Mouse (Mus musculus): ENCODE results near the gene Cd164l2.

The Cd164l2 gene

DNA sequence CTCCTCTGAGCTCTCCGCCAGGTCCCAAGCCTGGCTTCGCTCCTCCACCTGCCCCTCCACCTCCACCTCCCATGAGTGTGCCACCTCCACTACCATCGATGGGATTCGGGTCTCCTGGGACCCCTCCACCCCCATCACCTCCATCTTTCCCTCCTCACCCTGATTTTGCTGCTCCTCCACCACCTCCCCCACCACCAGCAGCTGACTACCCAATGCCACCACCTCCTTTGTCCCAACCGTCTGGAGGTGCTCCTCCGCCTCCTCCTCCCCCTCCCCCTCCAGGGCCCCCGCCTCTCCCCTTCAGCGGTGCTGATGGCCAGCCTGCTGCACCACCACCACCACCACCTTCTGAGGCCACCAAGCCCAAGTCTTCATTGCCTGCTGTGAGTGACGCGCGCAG is 17.4 kb upstream of the Cd164l2 start:
- DNase-seq (ENCODE audit: low spot score), result no peak

DNA sequence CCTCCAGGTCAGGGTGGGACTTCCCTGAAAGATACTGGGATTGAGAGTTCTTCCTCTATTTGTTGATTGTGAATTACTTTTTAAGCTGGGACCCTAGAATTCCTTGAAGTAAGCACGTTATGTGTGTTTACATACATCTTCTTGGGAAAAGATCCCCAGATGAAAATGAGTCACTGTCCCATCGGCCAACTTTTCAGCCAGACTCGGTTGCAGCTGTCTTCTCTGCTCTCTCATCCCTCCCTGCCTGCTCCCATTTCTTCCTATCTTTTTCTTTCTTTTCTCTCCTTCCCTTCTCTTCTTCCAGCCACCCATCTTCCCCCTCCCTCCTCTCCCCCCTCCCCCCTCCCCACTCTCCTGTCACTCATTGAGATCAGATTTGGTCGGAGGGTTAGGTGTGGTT is 16.9 kb upstream of the Cd164l2 start:
- DNase-seq (ENCODE audit: low spot score), result no peak

DNA sequence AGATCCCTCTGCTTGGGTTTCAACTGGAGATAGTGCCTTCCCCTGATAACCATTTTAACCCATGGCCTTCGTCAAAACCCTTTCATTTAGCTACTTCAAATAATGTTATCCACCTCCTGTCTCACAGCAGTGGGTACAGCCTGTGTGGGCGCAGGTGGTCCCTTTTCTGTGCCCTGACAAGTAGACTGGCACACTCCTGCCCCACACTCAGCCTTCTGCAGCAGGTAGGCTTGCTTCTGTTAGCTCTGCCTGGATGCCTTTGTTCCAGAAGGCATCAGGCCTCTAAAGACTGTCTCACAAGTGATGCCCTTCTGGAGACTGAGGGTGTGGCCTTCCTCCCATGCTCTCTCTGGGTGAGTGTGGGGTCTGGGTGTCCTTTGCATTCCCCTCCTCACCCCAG is 15.8 kb upstream of the Cd164l2 start:
- no peak for DNase-seq (ENCODE audit: low spot score)

DNA sequence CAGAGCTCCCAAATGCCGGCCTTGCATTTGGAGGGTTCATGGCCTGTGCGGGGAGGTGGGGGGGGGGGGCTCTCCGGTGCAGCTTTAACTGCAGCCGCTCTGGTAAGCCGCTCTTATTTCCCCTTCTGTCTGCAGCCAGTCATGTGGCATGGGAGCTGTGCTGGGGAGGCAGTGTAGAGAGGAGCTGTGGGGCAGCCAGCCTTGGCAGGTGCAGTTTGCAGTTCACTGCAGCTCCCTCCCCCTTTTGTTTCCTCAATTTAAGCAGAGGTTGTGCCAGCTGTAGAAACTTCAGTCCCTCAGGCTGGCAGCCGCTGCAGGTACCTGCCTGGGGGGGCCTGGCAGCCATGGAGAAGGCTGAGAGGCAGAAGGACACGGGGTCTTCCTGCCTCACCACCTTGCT is 15.1 kb upstream of the Cd164l2 start:
- DNase-seq (ENCODE audit: low spot score), result no peak

DNA sequence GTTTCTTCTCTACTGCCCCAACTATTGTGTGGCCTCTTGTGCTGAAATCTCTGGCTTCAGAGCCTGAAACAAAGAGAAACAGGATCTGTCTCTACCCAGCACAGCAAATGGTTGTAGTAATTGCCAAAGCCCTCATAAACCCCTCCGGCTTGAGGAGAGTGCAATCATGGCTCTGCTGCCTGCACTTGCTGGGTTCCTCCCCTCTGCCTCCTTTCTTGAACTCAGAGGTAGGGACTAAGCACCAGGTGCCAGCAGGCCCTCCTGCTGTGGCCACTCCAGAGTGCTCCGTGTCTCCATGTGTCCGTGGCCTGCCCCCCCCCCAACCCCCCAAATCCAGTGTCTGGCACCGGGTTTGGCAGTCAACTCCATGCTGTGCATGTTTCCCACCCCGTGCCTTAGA is 14.6 kb upstream of the Cd164l2 start:
- no peak for DNase-seq (ENCODE audit: low spot score)

DNA sequence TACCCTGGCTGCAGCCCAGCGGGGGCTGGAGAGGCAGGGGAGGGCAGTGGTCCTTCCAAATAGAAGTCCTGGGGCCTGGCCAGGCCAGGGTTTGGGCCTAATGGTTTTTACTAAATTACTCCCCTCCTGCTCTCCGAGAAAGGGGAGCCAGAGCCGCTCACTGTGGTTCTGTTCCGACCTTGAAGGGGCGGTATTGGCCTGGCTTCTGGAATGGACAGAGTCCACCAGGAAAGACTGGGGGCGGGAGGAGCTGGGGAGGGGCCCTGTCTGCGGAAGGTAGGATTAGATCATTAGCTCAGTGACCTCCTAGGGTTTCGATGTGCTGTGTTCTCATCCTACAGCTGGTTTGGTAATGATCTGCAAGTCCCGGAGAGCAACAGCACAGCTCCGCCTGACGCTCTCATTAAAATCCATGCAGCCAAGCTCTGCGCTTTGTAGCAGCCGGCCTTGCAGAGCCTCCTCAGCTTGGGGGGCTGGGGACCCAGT is 14.1 kb upstream of the Cd164l2 start:
- no peak for DNase-seq (ENCODE audit: low spot score)

DNA sequence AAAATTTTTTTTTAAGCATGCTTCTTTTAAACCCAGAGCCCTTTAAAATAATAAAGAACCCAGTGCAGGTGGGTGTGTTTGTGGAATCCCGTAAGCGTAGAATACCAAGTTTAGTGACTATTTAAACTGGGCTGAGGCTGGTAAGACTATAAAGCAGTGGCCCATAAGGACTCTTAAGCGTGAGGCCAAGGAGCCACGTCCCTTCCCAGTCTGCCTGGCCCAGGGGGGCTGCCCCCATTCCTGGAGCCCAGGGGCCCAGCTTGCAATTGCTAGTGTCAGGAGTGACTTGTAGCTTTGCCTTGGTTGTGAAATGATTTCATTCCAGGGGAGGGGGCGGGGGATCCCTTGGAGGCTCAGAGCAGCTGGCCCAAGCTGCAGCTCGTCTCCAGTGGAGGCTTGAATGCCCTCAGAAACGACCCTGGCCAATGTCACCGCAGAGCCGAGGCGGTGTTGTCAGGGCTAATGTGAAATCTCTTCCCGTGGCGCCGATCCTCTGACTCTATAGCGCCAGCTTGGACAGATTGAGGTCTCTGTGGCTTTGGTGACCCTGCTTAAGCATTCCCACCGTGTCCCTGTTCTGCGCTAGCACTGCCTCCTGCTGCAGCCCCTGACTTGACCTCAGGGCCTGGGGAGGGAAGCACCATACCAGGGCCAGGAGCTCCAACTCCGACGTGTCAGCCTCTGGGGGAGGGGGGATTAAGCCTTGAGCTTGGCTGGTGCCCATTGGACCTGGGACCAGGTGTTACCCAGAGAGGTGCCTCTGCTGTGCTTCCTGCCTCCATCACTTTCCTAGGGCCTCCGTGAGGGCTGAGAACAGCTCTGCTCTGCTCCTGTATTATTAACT is 13.4 kb upstream of the Cd164l2 start:
- DNase-seq (ENCODE audit: low spot score), result no peak

DNA sequence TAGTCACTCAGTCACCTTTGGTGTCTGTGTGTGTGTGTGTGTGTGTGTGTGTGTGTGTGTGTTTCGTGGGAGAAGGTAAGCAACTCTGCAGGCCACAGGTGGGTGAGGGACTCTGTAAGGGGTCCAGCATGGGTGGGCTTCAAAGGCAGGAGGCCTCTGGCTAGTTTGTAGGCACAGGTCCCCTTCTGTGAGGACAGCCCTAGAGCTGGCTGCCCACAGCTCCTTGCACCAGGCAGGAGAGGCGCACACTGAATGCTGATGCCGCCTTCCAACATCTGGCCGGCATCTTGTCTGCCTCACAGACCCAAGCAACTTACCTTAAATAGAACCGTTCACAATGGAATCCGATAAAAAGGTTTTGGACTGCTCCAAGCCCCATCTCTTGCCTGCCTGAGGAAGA is 12.2 kb upstream of the Cd164l2 start:
- DNase-seq (ENCODE audit: low spot score), result no peak

DNA sequence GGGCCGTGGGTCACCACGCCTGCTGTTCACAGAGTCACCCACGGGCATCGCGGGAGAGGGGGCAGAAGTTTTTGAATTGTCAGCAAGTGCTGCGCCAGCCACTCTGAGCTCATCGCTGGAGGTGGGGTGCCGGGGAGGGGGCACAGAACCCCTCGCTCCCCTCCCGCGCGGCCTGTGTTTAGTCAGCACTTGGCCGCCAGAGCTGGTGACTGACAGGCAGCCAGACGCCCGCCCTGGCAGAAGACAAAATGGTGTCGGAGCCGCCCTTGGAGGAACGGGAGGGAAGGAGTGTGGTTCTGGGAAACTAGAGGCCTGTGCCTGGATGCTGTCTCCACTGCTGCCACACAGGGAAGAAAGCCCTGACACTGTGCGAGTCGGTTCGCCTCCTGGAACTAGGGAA is 11.6 kb upstream of the Cd164l2 start:
- no peak for DNase-seq (ENCODE audit: low spot score)

DNA sequence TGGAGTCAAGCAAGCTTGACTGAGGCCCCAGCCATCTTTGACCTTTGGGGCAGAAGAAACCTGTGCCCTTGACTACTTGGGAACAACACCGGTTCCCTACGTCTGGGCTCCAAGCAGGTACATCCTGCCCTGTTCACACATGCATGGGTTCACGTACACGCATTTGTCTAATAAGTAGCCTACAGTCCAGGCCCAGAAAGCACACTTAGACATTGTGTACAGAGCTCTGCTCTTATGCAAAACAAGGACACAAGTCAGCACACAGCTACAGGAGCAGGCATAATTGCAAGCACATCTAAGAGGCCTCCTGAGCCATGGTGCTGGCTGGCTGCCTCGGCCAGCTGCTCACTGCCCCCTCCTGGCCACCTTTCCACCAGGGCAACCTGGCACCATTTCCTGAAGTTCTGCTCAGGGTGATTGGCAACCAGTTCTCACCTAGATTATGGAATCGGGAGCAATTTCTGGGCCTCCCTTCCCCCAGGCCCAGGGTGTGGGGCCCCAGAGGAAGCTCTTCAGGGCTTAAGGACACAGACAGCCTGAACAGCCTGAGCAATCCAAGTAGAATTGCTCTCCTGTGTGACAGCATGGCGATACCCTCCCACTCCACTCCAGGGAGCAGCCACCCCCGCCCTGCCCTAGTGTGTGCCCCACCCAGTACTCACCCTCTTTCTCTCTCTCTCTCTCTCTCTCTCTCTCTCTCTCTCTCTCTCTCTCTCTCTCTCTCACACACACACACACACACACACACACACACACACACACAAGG is 10.7 kb upstream of the Cd164l2 start:
- no peak for DNase-seq (ENCODE audit: low spot score)

DNA sequence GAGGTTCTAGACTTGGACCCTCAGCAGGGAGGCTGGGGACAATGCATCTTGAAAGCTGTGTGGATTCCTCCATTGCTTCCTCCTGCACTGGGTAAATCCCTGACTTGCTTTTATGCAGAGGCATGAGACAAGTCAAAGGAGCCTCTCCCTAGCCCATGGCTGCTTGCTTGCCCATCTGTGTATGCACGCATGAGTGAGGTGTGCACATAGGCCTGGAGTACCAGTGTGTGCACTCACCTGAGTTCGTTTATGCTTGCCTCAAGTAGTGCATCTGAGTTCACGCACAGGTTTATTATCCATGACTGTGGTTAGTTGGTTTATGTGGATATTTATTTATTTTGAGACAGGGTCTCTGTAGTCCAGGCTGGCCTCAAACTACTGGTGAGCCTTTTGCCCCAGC is 9.7 kb upstream of the Cd164l2 start:
- DNase-seq (ENCODE audit: low spot score), result no peak

DNA sequence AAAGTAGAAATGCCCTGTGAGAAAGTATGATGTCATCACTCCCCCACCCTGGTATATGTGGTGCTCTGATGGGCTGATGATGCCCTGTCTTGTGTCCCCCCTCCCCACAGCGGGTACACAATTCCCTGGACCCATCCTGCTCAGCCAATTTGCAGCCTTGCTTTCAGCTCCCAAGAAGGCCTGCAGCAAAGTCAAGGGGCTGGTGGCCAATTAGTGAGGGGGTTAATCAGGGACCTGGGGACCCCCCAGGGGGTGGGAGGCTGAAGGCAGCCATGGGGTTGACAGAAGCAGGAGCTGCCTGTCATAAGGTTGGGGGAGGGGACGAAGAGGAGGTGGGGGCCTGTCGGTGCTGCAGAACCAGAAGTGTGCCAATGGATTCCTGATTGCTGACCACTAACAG is 8.3 kb upstream of the Cd164l2 start:
- no peak for DNase-seq (ENCODE audit: low spot score)

DNA sequence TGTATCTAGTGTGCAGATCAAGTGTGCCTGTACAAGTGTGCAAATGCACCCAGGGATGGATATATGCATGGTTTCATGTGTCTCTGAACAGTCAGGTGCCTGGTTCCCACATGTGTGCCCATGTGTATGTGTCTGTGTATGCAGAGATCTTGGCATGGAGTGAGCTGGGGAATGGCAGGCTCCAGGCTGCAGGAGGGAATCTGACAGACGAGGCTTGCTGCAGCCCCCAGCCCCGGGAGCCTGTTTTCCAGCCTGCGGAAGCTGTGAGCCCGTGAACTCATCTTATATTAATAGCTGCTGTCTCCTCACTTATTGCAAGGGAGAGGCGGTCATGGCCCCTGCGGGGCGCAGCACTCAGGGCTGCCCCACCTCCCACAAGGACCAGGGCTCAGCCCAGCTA is 7.6 kb upstream of the Cd164l2 start:
- no peak for DNase-seq (ENCODE audit: low spot score)

DNA sequence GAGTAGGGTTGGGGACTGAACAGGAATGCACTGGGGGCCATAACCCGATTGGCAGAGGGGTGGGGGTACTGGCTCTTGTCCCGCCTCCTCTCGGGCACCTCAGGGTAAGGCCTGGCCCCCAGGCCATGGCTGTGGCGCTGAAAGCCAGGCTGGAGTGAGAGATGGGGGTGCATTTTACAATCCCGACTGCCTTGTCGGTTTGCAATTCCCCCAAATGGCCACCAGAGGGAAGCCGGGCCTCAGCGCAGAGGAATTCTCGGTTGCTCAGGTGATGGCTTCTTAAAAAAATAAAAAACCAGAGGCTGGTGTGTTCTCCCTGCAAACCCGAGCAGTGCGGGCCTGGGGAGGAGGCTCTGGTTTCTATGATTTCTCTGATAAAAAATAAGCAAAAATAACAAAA is 2.6 kb upstream of the Cd164l2 start:
- no peak for DNase-seq (ENCODE audit: low spot score)

DNA sequence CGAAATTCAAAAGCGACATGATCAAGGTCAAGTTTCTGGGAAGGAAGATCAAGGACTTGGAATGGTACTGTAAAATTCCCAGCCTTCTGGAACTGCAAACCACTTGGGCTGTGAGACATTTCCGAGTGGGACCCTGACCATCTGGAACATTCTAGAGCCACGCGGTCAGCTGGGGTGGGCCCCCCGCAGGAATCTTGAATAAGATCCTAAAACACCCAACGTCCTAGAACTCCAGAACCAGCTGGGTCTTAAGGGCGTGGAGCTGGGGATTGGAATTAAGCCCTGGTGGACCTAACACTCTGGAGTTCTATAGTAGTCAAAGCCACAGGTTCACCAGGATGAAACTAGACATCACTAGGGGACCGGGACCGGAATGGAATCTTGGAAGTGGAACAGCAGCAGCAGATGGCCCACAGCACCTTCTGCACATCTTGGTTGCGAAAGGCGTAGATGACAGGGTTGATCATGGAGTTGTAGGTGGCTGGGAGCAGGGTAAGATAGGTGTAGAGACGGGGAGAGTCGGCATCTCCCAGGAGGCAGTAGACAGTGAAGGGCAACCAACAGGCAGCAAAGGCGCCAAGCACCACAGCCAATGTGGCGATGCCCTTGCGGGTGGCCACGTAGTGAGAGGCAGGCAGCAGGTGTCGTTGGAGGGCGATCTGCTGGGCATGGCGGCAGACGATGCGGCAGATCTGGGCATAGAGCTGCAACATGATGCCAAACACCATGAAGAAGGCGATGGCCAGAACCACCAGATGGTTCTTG is 1.7 kb upstream of the Cd164l2 start:
- DNase-seq (ENCODE audit: low spot score), result no peak

DNA sequence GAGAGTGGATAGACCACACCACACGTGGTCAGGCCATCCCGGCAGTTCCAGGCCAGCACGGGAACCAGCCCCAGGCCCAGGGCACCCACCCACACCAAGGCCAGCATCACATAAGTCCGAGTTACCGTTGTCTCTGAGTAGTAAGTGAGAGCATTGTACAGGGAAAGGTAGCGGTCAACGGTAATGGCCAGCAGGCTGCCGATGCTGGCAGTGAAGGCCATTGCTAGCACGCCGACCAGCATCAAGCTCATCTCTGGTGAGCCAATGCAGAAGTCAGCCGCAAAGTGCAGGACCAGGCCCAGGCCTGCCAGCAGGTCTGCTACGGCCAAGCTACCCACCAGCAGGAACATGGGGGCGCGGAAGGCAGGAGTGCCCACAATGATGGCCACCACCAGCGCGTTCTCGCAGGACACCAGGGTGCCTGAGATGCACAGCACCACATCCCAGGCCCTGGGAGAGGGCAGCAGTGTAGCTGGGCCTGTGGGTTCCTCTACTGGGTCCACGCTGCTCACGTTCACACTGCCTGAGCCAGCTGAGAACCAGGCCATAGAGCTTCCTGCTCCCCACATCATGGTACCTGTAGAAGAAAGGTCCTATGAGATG is 1.0 kb upstream of the Cd164l2 start:
- no peak for DNase-seq (ENCODE audit: low spot score)

DNA sequence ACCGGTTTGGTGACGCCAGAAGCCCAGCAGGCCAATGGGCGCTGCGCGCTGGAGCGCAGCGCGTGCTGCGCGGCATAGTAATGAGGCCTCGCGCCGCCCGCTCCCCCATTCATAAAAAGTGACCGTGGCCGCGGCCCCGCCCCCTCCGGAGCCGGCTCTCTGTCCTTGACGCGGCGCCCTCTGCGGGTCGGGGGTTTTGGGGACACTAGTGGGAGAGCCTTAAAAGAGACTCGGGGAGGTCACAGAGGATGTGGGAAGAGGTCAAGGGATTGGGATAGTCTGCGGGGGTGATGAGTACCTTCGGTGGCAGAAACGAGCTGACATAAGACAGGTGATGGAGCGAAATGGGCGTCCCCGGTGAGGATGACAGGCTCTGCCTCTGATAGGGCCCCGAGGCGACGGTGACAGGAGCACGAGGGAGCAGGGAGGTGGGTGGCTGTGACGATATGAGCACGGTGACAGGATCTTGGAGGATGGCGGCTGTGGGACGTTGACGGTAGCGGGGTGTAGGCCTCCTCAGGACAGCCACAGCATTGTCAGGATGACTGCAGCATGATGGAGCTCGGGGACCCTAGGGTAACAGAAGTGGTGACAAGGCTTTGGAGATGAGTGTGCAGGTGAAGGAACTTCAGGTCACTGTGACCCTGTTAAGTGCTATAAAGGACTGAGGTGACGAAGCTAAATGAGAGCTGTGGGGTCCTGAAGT is 784 bp downstream of the Cd164l2 start:
- peak; percentile 66 for DNase-seq (ENCODE audit: low spot score)

DNA sequence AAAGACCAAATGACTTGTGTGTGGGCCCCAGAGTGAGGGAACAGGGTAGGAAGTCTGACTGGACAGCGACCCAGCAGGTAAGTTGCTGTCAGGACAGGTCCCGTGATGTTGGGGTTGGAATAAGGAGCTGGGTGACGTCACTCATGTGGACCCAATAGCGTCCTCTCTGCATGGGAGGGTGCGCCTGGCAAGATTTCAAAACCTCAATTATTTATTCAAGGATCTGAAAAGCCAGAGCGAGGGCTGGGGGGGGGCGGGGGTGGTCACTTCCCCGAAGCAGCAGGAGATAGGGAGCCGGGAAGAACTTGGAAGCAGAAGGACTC is 1.3 kb downstream of the Cd164l2 start:
- no peak for DNase-seq (ENCODE audit: low spot score)

DNA sequence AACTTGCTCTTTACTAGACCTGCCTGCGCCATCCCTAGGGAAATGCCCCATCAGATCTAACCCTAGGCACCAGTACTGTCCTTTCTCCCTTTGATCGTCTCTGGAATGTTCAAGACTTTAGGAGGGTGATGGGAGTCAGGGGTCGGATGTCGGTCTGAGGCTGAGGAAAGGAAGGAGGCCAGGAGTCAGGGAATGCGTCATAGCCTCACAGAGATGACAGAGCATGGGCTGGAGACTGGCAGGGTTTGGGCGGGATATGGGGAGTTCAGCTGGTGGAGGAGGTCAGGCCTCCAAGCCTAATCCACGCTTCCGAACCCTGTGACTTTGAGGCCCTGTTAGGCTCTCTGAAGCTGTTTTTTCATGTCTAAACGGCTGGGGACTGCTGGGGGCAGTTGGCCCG is 1.7 kb downstream of the Cd164l2 start:
- DNase-seq (ENCODE audit: low spot score), result no peak

DNA sequence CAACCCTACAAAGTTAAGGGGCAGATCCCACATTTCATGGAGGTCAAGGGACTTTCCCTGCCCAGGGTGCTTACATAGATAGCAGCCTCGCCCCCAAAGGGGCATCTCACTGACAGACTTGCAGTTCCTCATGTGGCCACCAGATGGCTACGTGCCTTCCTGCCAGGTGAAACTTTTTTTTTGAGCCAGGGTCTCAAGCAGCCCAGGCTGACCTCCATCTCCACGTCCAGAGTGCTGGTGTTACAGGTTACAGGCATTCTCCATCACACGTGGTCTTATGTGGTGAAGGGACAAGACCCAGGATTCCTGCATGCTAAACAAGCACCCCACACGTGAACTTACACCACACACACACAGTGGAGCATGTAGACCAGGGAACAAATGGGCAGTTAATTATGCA is 5.7 kb downstream of the Cd164l2 start:
- DNase-seq (ENCODE audit: low spot score), result no peak

DNA sequence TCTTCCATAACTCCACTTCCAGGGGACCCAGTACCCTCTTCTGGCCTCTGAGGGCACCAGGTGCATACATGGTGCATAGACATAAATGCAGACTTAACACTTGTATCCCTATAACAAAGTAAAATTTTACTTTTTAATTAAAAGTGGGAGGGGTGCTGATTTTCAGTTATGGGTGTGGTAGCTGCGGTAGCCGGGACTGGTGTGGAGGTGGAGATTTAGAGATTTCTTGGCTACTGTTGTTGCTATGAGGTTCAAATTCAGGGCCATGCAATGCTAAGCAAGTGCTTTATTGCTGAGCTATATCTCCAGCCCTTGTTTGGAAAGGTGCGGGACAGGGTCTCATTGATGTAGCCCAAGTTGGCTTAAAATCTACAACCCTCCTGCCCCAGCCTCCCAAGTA is 6.8 kb downstream of the Cd164l2 start:
- DNase-seq (ENCODE audit: low spot score), result no peak

DNA sequence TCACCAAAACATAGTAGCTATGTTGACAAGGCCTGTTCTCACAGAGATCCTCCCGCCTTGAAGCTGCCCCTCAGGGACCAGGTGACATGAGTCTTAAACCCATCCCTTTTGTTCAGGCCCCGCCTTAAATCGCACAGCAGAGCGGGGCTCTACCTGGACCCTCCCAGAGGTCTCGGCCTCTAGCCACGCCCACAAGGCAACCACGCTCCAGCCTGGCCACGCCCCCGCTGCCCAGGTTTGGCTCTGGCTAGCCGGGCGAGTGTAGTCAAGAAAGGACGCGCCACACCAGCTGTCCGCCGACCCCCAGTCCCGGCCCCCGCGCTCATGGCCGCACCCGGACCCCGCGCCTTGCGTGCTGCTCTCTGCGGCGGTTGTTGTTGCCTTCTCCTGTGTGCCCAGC is 8.7 kb downstream of the Cd164l2 start:
- no peak for DNase-seq (ENCODE audit: low spot score)
